Mouse (Mus musculus): ENCODE measurements at regions not wholly inside any gene's neighbourhood (a gene's known extent, or its start where the extent isn't known, plus 50 kb on each side); places are given as distances from the start of the nearest gene placed in this dataset.

DNA sequence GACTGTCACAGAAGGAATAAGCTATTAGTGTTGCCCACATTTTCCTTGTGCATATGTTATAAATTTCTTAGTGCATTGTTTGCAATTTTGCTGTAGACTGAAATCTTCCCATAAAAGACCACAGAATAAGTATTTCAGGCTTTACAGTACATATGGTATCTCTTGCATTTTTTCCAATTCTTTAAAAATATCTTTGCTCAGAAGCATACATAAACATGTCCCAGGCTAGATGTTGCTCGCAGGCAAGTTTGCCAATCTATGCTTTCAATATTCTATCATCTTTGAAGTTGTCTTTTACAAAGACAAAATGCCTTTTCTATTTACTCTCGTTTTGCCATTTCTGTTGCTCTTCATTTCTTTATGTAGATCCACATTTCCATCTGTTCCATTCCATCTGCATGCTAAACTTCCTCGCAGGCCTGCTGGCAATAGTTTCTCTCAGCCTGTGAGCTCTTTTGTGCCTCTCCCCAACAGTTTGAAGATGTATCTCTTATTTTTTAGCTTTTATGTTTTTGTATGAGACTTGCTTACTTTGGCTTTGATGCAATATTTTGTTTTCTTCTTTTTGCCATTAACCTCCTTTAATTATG lies 120.0 kb upstream of the Cdr1 start:
- no peak for DNase-seq

DNA sequence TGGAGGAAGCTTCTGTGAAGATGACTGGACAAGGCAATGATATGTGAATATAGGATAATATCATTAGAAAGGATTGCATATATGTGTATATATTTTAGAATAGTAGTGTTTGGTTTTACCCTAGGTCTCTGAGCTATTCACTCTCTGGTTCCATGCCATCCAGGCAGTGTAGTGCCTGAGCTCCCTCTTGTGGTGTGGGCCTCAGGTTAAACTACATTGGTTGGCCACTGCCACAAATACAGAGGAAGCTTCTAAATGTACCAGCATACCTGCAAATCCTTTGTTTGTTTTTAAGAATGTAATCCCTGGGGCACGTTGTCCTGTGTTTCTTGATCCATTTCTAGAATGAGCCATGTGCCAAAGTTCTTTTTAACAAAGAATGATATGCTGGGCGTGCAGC lies 119.1 kb upstream of the Cdr1 start:
- DNase-seq, result peak; percentile 4

All from kidney, adult 9 months (tissue).